Mouse (Mus musculus): Measurements from ENCODE around the gene Uqcrq. TPM values are rescaled to one million over a fixed set of nuclear protein-coding genes. Genes with fewer than 3 reads are reported as not detected.

Gene Uqcrq
- 289 and 326 TPM in 2 replicates for total RNA-seq (2014; fragmentation: Nextera tagmentation)
- total RNA-seq (2017) = 30.9 and 67.9 TPM in 2 replicates

GRCm38 (mm10) chr11:53430670-53431346 is at the start of gene Uqcrq, which contains the start of gene Gdf9:
Uqcrq (minus strand) TSS chr11:53430831.
Gdf9 (plus strand) TSS chr11:53431023.
- peak; percentile 85 for ATAC-seq (replicated peaks; ENCODE audit: low FRiP score, low TSS enrichment, poor library complexity, severe bottlenecking)

DNA sequence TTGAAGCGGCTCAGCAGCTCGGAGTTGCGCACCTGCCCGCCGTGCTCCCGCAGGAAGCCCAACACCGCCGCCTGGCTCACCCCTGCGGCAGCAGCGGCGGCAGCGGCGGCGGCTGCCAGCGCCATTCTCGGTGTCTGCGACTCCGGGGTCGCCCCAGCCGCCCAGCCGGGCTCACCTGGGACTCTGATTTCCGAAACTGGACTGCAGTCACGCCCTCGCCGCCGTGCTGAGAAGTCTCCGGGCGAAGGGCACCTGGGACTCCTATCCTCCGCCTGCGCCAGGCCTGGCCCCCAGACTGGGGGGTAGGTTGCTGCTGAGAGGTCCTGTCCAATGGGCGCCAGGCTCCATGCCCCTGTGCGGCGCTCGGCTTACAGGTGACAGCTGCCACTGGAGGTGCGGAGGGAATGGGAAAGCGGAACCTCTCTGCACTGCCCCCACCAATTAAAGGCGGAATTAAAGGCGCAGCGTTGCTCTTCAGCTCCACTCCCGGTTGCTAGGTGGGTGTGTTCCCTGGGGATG is 49.2 kb upstream of the Uqcrq start, which contains the start of the genes Gm9945 and Sowaha:
Gene Gm9945 (plus strand): TSS at position 384 of the 519 bp plus-strand sequence.
Gene Sowaha (minus strand): TSS at position 492 of the 519 bp plus-strand sequence.
- ATAC-seq (replicated peaks; ENCODE audit: low FRiP score, low TSS enrichment, poor library complexity, severe bottlenecking) = peak; percentile 22; the same call in 1 of the 2 replicates

DNA sequence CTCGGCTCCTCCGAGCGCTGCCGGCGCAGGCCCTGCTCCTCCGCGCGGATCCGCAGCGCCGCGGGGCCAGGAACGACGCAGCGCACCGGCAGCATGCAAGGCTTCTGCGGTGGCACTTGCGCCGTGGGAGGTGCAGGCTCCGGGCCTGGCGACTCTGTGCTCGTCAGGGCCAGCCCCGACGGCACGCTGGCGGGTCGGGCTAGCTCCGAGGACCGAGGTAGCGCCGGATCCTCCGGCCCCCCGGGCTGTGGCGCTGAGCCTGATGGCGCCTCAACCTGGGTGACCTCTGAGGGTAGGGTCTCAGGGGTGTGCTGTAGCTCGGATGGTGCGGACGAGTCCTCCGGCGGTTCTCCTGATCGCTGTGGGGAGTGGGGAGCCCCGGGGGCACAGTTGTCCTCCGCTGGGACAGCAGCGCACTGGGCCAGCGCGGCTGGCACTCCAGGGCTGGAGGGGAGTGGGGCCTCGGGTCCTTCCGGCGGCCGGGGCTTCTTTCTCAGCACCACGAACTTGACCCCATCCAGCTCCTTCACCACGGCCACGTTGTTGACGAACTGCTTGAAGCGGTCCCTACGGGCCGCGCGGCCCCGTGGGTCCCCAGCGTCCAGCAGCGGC is 48.6 kb upstream of the Uqcrq start:
- ATAC-seq (replicated peaks; ENCODE audit: low FRiP score, low TSS enrichment, poor library complexity, severe bottlenecking) = no peak

GRCm38 (mm10) chr11:53478383-53479170 is 47.9 kb upstream of the Uqcrq start:
- no peak for ATAC-seq (replicated peaks; ENCODE audit: low FRiP score, low TSS enrichment, poor library complexity, severe bottlenecking)

GRCm38 (mm10) chr11:53477833-53478232 is 47.2 kb upstream of the Uqcrq start:
- no peak for ATAC-seq (replicated peaks; ENCODE audit: low FRiP score, low TSS enrichment, poor library complexity, severe bottlenecking)

GRCm38 (mm10) chr11:53475620-53476019 is 45.0 kb upstream of the Uqcrq start:
- ATAC-seq (replicated peaks; ENCODE audit: low FRiP score, low TSS enrichment, poor library complexity, severe bottlenecking) = no peak

DNA sequence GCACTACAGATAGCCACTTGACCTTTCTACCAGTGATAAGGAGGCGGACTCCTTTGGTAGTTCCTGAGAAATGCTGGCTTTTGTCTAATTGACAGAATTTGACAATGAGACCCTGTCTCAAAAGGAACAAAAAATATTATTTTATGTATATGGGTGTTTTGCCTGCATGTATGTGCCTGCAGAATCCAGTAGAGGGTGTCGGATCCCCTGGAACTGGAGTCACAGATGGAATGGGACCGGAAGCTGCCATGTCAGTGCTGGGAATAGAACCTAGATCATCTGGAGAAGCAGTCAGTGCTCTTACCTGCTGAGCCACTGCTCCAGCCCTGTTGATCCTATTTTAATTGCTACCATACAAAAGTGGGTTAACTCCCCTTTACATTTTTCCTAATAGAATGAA is 42.1 kb upstream of the Uqcrq start:
- no peak for ATAC-seq (replicated peaks; ENCODE audit: low FRiP score, low TSS enrichment, poor library complexity, severe bottlenecking)

DNA sequence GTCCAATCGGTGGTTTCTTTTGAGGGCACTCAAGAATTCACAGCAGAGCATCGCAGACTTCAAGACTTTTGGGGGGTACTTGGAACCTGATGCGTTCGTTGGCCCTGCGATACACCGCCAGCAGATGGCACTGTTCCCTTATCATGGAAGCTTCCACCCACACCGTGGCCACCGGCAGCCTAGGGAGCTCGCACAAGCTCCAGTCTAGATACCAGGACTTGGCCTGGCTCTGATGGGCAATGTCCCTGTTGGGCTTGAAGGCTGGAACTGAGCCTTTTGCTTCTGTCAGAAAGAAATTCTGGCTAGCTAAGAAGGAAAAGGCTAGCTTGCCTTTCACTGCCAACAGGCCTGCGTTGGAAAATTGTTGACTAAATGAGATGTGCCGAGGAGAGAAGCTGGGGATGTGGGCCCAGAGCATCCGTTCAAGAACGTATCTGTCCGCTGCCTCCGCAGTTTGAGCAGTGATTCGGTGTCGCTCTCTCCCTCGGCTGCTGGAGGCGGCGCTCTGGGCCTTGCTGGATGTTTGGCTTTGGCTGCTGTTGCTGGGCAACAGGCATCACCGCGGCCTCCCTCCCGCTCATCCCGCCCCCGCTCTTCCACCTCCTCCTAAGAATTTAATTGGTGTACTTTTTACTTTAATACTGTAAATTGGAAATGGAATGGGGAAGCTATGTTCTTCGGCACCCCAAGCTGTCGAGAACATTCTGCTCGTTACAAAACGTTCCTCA is 39.5 kb upstream of the Uqcrq start, which contains the start of gene Gm9837:
Gene Gm9837 (minus strand): TSS at position 512 of the 728 bp plus-strand sequence.
- ATAC-seq (replicated peaks; ENCODE audit: low FRiP score, low TSS enrichment, poor library complexity, severe bottlenecking) = peak; percentile 89

DNA sequence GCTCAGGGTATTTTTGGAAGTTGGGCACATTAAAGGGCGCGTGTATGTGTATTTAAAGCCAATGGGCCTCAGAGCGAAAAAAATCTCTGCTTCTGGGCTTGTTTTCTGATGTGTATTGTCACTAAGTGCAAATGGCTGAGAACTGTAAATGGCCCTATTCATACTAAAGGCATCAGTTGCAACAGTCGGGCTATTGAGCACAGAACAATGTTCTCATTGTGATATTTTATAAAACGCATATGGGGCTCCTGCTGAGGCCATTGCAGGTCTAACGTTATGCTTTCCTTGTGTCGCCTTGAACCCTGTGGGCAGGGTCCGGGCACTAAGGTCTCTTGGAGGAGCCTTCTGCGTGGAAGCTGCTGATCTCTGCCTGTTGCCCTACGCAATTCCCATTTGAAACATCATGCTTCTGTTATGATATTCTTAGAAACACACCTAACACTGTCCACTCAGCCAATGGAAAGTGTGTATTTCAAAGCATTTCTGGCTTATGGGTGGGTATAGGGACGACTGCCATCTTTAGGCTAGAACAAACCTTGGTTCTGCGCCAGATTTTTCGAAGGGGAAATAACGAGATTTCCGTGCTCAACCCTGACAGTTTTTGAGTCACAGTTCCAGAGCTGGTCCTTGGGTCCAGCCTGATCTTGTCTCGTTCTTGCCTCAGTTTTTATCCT is 38.8 kb upstream of the Uqcrq start:
- ATAC-seq (replicated peaks; ENCODE audit: low FRiP score, low TSS enrichment, poor library complexity, severe bottlenecking) = no peak

DNA sequence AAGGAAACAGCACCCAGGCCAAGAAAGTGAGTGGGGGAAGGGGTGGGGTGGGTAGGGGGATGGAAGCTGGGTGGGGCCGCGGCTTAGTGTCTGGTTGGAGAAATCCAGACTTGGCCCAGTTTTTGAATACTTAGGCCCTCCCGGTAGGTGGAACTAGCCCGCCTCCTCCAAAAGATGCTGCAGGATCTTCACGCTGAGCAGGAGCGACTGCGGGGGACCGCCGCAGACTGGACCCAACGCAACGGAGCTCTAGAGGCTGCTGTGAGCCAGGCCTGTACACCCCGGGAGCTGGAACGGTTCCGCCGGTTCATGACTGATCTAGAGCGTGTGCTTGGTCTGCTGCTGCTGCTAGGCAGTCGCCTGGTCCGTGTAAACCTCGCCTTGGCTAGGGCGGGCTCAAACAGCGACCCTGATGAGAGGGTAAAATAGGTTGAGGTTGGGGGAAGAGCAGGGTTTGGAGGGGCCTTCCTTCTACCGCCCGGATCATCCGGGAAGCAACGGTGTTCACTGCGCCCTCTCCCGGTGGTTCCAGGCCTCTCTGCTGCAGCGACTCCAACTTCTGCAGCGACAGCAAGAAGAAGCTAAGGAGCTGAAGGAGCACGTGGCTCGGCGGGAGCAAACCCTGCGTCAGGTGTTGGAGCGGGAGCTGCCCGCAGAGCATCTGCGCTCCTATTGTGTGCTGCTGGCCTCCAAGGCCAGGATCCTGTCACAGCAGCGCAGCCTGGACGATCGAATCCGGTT is 35.8 kb upstream of the Uqcrq start:
- ATAC-seq (replicated peaks; ENCODE audit: low FRiP score, low TSS enrichment, poor library complexity, severe bottlenecking) = peak; percentile 46; the same call in 1 of the 2 replicates

- ATAC-seq (replicated peaks; ENCODE audit: low FRiP score, low TSS enrichment, poor library complexity, severe bottlenecking) = no peak
Measured at GRCm38 (mm10) chr11:53463551-53464424, 33.2 kb upstream of the Uqcrq start.

DNA sequence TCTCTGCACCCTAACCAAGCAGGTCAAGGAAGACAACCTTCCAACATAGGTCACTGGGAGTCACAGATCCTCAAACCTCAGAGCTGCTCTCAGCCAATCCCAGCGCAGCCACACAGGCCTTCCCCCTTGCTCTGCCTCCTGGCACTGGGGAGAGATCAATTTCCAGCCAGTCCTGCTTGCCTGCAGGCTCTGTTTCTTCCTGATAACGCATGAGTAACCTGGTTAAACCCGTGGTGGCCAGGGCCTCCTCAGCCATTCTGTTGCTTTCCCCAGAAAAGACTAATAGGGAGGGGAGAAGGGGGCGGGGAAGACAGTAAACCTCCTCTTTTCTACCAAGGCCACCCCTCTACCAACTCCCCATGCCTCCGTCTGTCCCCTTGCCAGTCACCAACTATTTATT is 31.1 kb upstream of the Uqcrq start:
- peak; percentile 81 for ATAC-seq (replicated peaks; ENCODE audit: low FRiP score, low TSS enrichment, poor library complexity, severe bottlenecking)

- no peak for ATAC-seq (replicated peaks; ENCODE audit: low FRiP score, low TSS enrichment, poor library complexity, severe bottlenecking)
Measured at GRCm38 (mm10) chr11:53460192-53460591, 29.6 kb upstream of the Uqcrq start.

DNA sequence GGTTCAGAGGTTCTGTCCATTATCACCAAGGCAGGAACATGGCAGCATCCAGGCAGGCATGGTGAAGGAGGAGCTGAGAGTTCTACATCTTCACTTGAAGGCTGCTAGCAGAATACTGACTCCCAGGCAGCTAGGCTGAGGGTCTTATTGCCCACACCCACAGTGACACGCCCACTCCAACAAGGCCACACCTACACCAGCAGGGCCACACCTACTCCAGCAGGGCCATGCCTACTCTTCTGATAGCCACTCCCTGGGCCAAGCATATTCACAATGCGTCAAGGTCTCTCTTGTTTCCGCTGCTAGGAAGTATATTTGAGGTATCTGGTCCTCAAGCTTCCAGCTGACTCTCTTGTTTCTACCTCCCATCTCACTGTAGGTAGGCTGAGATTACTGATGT is 28.4 kb upstream of the Uqcrq start:
- no peak for ATAC-seq (replicated peaks; ENCODE audit: low FRiP score, low TSS enrichment, poor library complexity, severe bottlenecking)

GRCm38 (mm10) chr11:53457372-53457954 is 26.8 kb upstream of the Uqcrq start:
- ATAC-seq (replicated peaks; ENCODE audit: low FRiP score, low TSS enrichment, poor library complexity, severe bottlenecking) = no peak

GRCm38 (mm10) chr11:53456474-53457371 is 26.1 kb upstream of the Uqcrq start, which contains the start of the genes Gm10447 and Shroom1:
Gm10447 (minus strand) TSS chr11:53457110.
Shroom1 (plus strand) TSS chr11:53457205.
- ATAC-seq (replicated peaks; ENCODE audit: low FRiP score, low TSS enrichment, poor library complexity, severe bottlenecking) = peak; percentile 36; the same call in 1 of the 2 replicates
